Mouse (Mus musculus) liver, embryonic 14.5 days (tissue): ENCODE measurements at regions not wholly inside any gene's neighbourhood (a gene's known extent, or its start where the extent isn't known, plus 50 kb on each side); places are given as distances from the start of the nearest gene placed in this dataset.

Experiments used
- CTCF ChIP-seq: IDR thresholded peaks from 2 replicates; pipeline ENCODE4 v1.5.1; 2016; ENCODE audit warnings: antibody characterized with exemption, low read depth, control low read depth
- EP300 ChIP-seq: IDR thresholded peaks from 2 replicates; pipeline ENCODE4 v1.6.1; 2016; ENCODE audit warnings: antibody characterized with exemption, low read depth

GRCm38 (mm10) chr9:43564239-43564906 lies 179.4 kb upstream of the Nectin1 start:
- TF ChIP-seq EP300 (no peak), CTCF (no peak)
